Mouse (Mus musculus): ENCODE measurements at regions not wholly inside any gene's neighbourhood (a gene's known extent, or its start where the extent isn't known, plus 50 kb on each side); places are given as distances from the start of the nearest gene placed in this dataset.
A peak's percentile ranks its signal among the peaks of the same experiment; 100 is the strongest.

DNA sequence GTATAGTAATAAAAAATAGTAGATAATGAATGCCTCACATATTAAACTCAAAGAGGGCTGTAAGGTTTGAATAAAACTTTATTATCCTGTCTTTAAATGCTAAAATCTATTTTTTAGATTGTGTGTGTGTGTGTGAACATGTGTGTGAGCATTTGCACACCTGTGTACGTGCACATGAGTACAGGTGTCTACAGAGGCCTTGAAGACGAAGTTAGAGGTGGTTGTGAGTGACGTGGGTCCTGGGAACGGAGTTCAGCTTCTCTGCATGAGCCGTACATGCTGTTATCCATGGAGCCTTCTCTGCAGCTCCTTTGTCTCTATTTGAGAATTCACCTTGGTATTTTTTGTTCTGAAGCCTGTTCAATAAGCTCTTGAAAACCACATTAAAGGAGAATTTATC is 129.8 kb upstream of the Hmgn3 start:
- DNase-seq (ENCODE audit: low spot score in 2 of 2), result no peak

DNA sequence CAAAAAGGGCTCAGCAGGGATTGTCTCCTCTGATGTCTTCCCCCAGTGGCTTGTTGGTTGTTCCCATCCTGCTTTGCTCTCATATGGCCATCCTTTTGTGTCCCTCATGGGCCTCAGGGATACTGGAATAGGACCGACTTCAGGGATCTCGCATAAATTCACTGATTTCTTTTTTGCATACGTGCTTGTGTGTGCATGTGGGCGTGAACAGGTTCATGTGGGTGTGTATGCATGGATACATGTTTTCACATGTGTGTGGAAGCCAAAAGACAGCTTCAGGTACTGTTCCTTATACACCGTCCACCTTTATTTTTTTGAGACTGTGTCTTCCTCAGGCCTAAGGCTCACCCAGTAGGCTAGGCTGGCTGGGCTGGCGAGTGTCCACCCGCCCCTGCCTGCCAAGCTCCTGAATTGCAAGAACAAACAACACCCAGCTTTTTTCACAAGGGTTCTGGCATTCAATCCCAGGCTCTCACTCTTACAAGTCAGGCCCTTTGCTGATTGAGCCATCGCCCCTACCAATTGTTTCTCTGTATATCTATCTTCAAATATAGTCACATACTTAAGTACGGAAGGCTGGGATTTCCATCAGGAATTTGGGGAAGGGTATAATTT is 127.0 kb upstream of the Hmgn3 start:
- DNase-seq (ENCODE audit: low spot score in 2 of 2), result peak in 1 of 2 experiments; percentile 6

DNA sequence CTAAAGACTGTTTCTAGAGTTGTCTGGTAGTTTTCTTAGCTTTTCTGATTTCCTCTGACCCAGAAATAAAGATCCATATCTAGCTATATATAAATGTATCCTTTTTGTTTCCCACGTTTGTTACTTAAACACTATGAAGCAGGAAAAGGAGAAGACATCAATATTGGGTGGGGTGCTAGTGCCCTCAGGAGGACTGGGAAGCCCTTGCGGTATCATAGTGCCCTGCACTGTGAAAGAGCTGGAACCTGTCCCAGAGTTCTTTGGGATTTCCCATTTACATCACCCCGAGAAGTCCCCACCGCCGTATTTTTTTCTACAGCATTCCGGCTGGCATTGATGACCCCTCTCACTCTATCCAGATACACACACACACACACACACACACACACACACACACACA is 119.3 kb upstream of the Hmgn3 start:
- no peak for DNase-seq (ENCODE audit: low spot score in 2 of 2)

DNA sequence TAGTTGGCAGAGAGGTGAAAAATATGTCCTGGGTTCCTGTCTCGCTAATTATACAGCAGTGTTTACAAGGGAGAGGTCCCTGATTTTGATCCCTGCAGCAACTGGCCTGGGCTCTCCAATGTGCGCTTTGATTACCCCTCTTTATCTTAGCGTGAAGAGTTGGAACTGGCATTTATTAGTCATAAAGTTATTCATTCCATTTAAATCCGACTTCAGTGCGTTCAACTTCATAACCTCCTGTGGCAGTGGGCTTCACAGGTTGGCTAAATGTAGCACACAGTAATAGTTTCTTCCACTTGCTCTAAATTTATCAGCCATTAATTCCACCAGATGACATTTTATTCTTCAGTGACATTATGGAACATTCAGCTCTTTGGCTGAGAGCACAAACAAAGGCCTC is 113.0 kb upstream of the Hmgn3 start:
- DNase-seq (ENCODE audit: low spot score in 2 of 2), result no peak

DNA sequence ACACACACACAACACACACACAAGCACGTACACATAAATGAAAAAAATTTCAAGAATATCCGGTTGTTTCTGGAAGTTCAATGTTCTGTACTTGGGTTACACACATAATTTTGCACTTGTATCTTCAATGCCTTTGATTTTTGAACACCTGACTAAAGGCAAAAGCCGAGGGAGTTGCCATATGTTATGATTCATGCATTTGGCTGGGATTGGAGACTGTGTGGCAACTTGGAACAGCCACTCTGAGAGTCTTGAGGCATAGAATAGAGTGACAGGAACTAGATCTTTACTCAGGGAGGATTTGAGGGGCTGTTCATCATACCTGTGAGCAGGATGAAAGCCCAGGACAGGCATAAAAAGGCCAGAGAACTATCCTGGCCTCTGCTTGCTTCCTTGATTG is 112.5 kb upstream of the Hmgn3 start:
- peak; percentile 8 to 44 for DNase-seq (ENCODE audit: low spot score in 2 of 2)

DNA sequence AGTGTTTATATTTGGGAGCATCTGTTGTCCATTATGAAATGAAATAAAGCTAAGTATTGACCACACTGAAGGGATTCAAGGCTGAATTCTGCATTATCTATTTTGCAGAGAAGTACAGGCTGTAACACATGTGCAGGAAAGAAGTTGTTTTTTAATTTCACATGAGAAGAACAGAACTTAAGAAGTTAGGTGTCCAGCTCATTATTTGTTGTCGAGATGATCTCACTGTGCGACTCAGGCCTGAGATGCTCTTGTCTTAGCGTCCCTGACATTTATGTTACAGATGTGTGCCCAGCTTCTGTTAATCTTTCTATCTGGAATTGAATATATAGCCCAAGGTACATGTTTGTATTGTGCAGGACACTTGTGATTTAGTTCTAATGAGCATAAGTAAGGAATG is 112.0 kb upstream of the Hmgn3 start:
- DNase-seq (ENCODE audit: low spot score in 2 of 2), result no peak

DNA sequence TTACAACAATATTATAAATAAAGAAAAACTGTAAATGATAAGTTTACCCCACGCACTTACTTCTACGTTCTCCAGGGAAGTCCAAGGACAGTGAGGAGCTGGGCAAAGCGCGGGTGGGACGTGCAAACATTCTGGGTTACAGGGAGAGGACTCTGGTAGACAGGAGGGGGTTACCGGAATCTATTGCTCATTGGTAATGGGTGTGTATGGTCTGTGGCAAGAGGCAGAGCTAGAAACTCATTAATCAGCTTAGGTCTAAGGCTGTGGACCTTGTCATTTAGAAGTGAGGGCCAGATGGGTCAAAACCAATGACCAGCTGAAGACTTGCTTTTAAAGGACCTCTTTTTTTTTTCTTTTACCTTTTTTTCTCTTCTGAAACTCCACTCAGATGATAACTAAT is 107.9 kb upstream of the Hmgn3 start:
- DNase-seq (ENCODE audit: low spot score in 2 of 2), result no peak

DNA sequence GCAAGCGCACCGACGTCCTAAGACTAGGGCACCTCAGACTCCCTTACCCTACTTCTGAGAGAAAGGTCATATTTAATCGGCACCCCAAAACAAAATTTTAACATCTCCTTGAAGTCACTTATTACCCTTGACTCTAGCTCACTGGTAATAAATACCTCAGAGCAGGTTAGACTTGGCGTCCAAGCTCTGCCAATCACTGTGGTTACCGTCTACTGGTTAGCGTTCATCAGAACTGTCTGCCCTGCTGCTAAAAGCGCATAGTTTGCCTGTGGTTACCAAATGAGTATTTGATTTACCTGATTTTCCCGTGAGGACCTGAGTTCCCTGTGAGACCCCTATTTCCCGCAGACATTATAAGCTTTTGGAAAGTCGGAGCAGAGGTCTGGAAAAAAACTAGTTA is 107.3 kb upstream of the Hmgn3 start:
- no peak for DNase-seq (ENCODE audit: low spot score in 2 of 2)

DNA sequence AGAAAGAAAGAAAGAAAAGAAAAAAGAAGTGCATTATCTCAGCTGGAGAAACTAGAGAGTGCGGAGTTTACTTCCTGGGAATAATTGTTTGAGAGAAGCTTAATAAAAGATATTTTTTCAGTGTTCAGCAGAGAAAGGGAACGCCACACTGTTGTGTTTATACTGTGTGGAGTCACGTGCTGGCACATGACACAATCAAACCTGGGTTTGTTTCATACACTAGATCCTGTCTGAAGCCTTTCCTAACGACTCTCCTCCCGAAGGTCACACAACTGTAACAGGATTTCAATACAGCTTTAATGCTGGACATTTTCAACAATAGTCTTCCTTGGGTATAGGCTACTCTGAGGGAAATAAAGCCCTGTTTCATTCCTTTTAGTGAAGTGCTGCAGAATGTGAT is 105.3 kb upstream of the Hmgn3 start:
- DNase-seq (ENCODE audit: low spot score in 2 of 2), result no peak

DNA sequence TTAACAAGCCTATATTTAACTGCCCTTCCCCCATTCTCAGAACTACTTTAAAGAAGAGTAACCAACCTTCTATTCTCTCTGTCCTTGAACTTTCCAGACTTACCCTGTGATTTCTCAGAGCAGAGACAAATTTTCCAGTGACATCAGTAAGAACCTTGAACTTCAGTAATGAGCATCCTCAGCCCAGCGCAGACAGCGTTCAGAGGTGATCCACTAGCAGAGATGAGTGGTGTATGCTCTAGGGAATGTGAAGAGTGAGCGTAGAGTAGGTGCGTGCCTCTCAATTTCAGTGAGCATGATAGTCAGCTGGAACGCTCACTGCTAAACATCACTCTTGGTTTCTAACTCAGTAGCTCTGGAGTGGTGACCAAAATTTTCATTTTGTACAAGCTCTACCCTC is 103.4 kb upstream of the Hmgn3 start:
- no peak for DNase-seq (ENCODE audit: low spot score in 2 of 2)

DNA sequence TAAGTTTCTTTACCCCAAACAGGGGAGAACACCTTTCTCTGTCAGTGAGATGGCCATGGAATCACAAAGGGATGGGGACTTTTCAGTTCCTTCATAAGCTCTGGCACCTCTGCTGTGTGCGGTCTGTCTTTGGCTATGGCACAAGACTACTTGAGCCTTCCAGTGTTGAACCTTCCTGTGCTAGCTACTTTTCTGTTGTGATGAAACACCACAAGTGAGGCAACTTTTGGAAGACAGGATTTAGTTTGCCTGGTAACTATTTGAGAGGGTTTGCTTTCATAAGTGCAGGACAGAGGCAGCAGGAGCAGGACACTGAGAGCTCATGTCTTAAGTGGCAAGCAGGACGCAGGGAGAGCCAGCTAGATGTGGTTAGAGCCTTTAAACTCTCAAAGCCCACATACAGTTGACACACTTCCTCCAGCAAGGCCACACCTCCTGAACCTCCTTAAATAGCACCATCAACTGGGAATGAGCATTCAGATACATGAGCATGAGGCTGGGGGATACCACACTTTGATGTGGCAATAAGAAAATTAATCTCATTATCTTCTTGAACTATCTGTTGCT is 101.8 kb upstream of the Hmgn3 start:
- DNase-seq (ENCODE audit: low spot score in 2 of 2), result no peak

DNA sequence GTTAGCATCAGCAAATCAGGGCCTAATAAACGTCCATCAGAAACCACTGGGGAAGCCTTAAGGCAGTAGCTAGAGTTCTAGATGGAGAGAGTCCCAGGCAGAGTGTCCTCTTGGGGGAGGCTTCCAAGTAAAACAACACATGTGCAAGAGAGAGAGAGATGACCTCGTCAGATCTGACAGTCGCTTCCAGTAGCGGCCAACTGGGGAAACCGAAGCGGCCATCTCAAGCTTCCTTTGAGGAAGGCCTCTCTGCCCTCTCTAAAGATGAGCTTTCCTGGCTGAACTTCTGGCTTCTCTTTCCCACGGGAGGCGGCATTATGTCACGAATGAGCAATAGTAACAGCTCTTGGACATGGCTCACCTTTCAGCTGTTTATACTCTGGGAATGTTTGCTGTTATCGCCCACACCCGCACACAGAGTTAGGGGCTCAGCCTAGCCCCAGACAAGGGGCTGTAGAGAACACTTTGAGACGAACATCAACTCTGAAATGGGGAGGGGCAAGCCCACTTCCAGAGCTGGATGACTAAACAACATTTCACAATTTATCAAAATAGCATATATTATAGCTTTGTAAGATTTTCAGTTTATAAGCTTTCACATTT is 100.7 kb upstream of the Hmgn3 start:
- no peak for DNase-seq (ENCODE audit: low spot score in 2 of 2)

DNA sequence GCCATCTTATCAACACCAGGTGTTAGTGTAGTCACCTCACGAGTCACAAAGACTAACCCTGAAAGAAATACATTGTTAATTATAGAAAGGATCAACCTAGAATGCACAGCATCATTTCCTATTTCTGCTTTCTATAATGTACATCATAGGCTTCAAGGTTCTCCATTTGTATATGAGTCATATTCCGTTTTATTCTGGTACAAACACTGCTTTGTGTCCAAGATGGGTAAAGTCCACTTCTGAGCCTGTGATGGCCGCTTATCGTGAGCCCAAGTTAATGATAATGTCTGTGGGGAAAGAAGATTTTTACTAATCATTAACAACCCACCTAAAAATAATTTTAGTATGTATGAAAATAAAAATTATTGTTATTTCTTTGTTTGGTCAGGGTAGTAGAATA is 94.6 kb upstream of the Hmgn3 start:
- no peak for DNase-seq (ENCODE audit: low spot score in 2 of 2)

DNA sequence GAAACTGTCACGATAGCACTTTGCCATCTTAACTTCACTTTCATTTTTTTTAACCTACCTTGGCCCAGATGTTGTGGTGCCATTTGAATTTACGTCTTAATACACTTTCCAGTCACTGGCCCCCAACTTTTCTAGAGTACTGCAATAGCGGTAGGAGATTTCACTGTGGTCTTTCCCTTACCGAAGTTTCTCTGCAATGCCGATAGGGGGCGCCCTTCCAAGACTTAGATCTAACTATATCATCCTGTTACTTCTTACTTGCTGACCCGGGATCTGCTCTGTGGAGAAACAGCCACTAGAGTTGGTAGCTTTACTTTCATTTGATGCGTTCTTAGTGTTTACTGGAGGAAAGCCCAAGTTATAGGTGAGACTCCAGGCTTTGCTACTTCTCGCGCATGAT is 92.6 kb upstream of the Hmgn3 start:
- no peak for DNase-seq (ENCODE audit: low spot score in 2 of 2)

DNA sequence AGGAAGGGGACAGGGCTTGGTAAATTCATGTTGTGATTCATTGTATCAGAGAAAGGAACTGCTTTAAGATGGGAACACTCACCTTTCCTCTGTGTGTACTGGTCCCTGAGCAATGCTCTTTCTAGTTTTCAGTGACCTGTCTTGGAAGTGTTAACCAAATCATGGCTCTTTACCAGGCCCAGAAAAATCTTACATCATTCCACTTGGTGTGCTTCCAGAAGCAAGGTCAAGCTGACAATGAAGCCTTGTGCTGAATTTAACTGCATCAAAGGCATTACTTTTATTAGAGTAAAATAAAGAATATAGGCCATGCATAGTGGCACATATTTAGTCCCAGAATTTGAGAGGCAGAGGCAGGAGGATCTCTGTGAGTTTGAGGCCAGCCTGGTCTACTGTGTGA is 75.4 kb upstream of the Hmgn3 start:
- DNase-seq (ENCODE audit: low spot score in 2 of 2), result no peak

DNA sequence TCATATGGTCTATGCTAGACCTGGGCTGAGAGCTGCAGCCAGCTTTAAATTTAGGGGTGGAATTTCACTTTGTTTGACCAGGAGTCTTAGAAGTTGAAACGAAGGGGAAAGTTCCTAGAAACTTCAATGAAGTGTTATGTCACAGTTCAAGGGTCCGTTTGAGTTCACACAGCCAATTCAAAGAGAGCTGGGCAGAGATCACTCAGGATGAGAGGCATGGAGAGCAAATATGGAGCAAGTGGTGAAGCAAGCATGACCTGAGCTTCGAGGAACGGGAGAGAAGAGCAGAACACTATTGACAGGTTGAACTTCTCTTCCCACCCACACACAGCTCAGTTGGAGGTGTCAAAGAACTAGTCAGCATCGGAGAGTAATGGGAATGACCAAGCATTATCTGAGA is 56.1 kb upstream of the Hmgn3 start:
- DNase-seq (ENCODE audit: low spot score in 2 of 2), result no peak

DNA sequence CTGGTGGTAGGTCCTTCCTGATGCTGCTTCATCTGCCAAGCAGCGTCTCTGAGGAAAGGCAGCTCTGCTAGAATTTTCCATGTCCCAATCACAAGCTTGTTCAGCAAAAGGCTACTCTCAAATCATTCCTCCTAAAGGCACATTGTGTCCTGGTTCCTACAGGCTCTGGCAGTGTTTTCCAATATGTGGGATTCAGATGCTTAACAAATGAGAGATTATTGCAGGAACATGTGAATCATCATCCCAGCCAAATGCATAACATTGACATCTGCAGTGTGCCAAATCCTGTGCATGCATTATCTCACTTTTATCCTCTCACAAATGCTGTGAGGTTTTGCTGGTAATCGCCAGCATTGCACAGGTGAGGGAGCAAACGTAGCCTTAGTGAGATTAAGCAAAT is 53.3 kb upstream of the Hmgn3 start:
- peak; percentile 41 to 45 for DNase-seq (ENCODE audit: low spot score in 2 of 2)

DNA sequence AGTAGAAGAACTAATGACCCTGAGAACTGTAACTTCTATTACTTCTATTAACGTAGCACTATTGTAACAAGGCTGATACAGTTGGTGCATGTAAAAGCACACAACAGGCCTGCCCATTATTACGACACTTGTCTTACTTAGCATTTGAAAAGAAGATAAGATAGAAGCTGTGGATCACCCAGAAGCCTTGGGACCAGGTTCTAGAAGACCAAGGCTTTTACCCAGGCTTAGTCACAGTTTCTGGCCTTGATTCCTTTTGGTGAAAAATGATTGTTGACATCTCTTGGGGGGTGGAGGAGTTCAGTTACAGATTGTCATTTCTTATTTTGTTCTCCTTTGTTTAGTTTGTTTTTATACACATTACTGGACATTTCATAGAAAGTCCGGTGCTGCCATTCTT is 52.7 kb upstream of the Hmgn3 start:
- no peak for DNase-seq (ENCODE audit: low spot score in 2 of 2)

DNA sequence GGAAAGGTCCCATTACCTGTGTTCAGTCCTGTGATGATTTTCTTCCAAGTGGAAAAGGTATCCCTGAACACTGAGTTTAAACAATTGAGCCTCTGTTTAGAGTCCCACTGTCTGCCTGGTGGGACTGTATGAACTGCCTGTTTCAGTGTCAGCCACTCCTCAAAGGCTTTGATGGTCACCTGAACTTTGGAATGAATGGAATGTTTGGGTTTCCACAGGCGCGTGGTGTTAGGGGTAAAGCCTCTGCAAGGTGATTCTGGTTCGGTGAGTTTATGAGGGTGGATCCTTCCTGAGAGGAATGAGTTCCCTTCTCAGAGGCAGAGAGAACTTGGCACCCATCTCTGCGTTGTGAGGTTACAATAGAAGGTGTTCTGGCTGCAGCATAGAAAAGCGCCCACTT is 50.5 kb upstream of the Hmgn3 start:
- no peak for DNase-seq (ENCODE audit: low spot score in 2 of 2)
